Mouse (Mus musculus) liver, adult 2 months (tissue): Measurements from ENCODE around the gene Klk8.

ENCODE experiments used
- CTCF ChIP-seq: fragments of 200-500 bp; IDR thresholded peaks from 2 replicates; pipeline ENCODE4 v1.5.1; 2011; ENCODE audit warnings: low read depth, low read length, control low read depth
- POLR2A ChIP-seq: fragments of 200-500 bp; IDR thresholded peaks from 2 replicates; pipeline ENCODE4 v1.6.1; 2011; ENCODE audit warnings: low read length, control low read depth; ENCODE audit not compliant: insufficient read depth; ENCODE audit errors: extremely low read depth

- TF ChIP-seq POLR2A (no peak), CTCF (no peak)
These were observed 1.0 kb upstream of the Klk8 start for GRCm38 (mm10) chr7:43796355-43796754.
